Mouse (Mus musculus): ENCODE data around the gene Stx3. TPM values are rescaled to one million over a fixed set of nuclear protein-coding genes. Genes with fewer than 3 reads are reported as not detected.

Gene Stx3
- polyA plus RNA-seq, 1 experiment from 2014 or later = 16.9 TPM

Other genes with a start within 250 kb of the Stx3 start
- 0.90 and 2.2 TPM in 2 replicates for gene Ms4a6d, start 214.6 kb downstream of the Stx3 start, polyA plus RNA-seq (2014; fragmentation: Nextera tagmentation; extraction: Ambion mirVana)
- gene Ms4a2, start 195.7 kb downstream of the Stx3 start, polyA plus RNA-seq (2014; fragmentation: Nextera tagmentation; extraction: Ambion mirVana) = 0.15 and 0.40 TPM in 2 replicates
- not detected in 2 replicates for gene Ms4a3, start 178.6 kb downstream of the Stx3 start, polyA plus RNA-seq (2014; fragmentation: Nextera tagmentation; extraction: Ambion mirVana)
- gene Oosp2, start 158.8 kb downstream of the Stx3 start, polyA plus RNA-seq (2014; fragmentation: Nextera tagmentation; extraction: Ambion mirVana) = not detected in 2 replicates
- not detected in 2 replicates for gene Oosp1, start 128.3 kb downstream of the Stx3 start, polyA plus RNA-seq (2014; fragmentation: Nextera tagmentation; extraction: Ambion mirVana)
- gene Oosp3, start 122.3 kb downstream of the Stx3 start, polyA plus RNA-seq (2014; fragmentation: Nextera tagmentation; extraction: Ambion mirVana) = not detected in 2 replicates
- not detected in 2 replicates for gene Gif, start 71.8 kb downstream of the Stx3 start, polyA plus RNA-seq (2014; fragmentation: Nextera tagmentation; extraction: Ambion mirVana)
- gene Mrpl16, start 49.0 kb downstream of the Stx3 start, polyA plus RNA-seq (2014; fragmentation: Nextera tagmentation; extraction: Ambion mirVana) = 50.1 and 54.2 TPM in 2 replicates
- gene Olfr1417, start 19.8 kb upstream of the Stx3 start, polyA plus RNA-seq (2014; fragmentation: Nextera tagmentation; extraction: Ambion mirVana) = 0.15 TPM in 1 of 2 replicates, not detected in the other
- gene Olfr1418, start 41.7 kb upstream of the Stx3 start, polyA plus RNA-seq (2014; fragmentation: Nextera tagmentation; extraction: Ambion mirVana) = not detected in 2 replicates
- not detected in 2 replicates for gene Olfr1419, start 55.7 kb upstream of the Stx3 start, polyA plus RNA-seq (2014; fragmentation: Nextera tagmentation; extraction: Ambion mirVana)
- 0.12 and 0.28 TPM in 2 replicates for gene Olfr1420, start 67.2 kb upstream of the Stx3 start, polyA plus RNA-seq (2014; fragmentation: Nextera tagmentation; extraction: Ambion mirVana)
- 18.3 and 20.9 TPM in 2 replicates for gene Patl1, start 93.0 kb upstream of the Stx3 start, polyA plus RNA-seq (2014; fragmentation: Nextera tagmentation; extraction: Ambion mirVana)
- gene Osbp, start 146.5 kb upstream of the Stx3 start, polyA plus RNA-seq (2014; fragmentation: Nextera tagmentation; extraction: Ambion mirVana) = 7.6 and 7.7 TPM in 2 replicates
- not detected in 2 replicates for gene Olfr1423, start 221.9 kb upstream of the Stx3 start, polyA plus RNA-seq (2014; fragmentation: Nextera tagmentation; extraction: Ambion mirVana)
- not detected in 2 replicates for gene Olfr1424, start 243.3 kb upstream of the Stx3 start, polyA plus RNA-seq (2014; fragmentation: Nextera tagmentation; extraction: Ambion mirVana)

All from neural tube, embryonic 14.5 days (tissue).